Mouse (Mus musculus): ENCODE measurements around the gene Mindy4. TPM values are rescaled to one million over a fixed set of nuclear protein-coding genes. Genes with fewer than 3 reads are reported as not detected.

Gene Mindy4
- polyA plus RNA-seq, 1 experiment from 2014 or later: 11.7 TPM

GRCm38 (mm10) chr6:55350383-55350952 lies 147.3 kb downstream of the Mindy4 start:
- H3K9ac ChIP-seq: no peak overlapping the region
- no peak for ATAC-seq (ENCODE audit: low FRiP score, low read depth)
- 94% methylated on average over 6 of the region's 6 CpGs for WGBS
- H3K36me3 ChIP-seq: no peaks in the 10 kb centered on the region
- no peaks in the 10 kb centered on the region; the same call in 1 of the 2 replicates for H3K9me3 ChIP-seq
- no peak overlapping the region for H3K27ac ChIP-seq
- H3K4me3 ChIP-seq: no peak overlapping the region
- H3K4me1 ChIP-seq: no peaks in the 10 kb centered on the region
- H3K4me2 ChIP-seq (replicated peaks): no peak overlapping the region
- H3K27me3 ChIP-seq (replicated peaks): no peaks in the 10 kb centered on the region

GRCm38 (mm10) chr6:55351712-55352111 lies 148.5 kb downstream of the Mindy4 start:
- no peak overlapping the region for H3K9ac ChIP-seq
- no peaks in the 10 kb centered on the region; the same call in 1 of the 2 replicates for H3K9me3 ChIP-seq
- no peak overlapping the region for H3K4me3 ChIP-seq
- ATAC-seq (ENCODE audit: low FRiP score, low read depth): no peak
- H3K4me2 ChIP-seq (replicated peaks): no peak overlapping the region
- H3K27me3 ChIP-seq (replicated peaks): no peaks in the 10 kb centered on the region
- H3K36me3 ChIP-seq: no peaks in the 10 kb centered on the region
- no peaks in the 10 kb centered on the region for H3K4me1 ChIP-seq
- no peak overlapping the region for H3K27ac ChIP-seq
- WGBS: 75% methylated on average over 7 of the region's 7 CpGs

GRCm38 (mm10) chr6:55353711-55354445 lies 150.7 kb downstream of the Mindy4 start:
- Histone ChIP-seq H3K36me3 (no peaks in the 10 kb centered on the region), H3K4me2 (replicated peaks) (no peak overlapping the region), H3K27me3 (replicated peaks) (no peaks in the 10 kb centered on the region), H3K4me3 (no peak overlapping the region), H3K27ac (no peak overlapping the region), H3K9ac (no peak overlapping the region), H3K4me1 (no peaks in the 10 kb centered on the region), H3K9me3 (no peaks in the 10 kb centered on the region; the same call in 1 of the 2 replicates)
- no peak for ATAC-seq (ENCODE audit: low FRiP score, low read depth)
- 81% methylated on average over 12 of the region's 12 CpGs for WGBS

- WGBS: 73% methylated on average over 4 of the region's 4 CpGs
- no peaks in the 10 kb centered on the region for H3K36me3 ChIP-seq
- no peaks in the 10 kb centered on the region for H3K4me1 ChIP-seq
- no peak for ATAC-seq (ENCODE audit: low FRiP score, low read depth)
- H3K9me3 ChIP-seq: no peaks in the 10 kb centered on the region; the same call in 1 of the 2 replicates
- no peaks in the 10 kb centered on the region for H3K27me3 ChIP-seq (replicated peaks)
- H3K4me3 ChIP-seq: no peak overlapping the region
- no peak overlapping the region for H3K9ac ChIP-seq
- H3K4me2 ChIP-seq (replicated peaks): no peak overlapping the region
- no peak overlapping the region for H3K27ac ChIP-seq
Measured at GRCm38 (mm10) chr6:55354456-55355117, 151.4 kb downstream of the Mindy4 start.

- H3K27ac ChIP-seq: no peak overlapping the region
- no peaks in the 10 kb centered on the region for H3K9me3 ChIP-seq
- H3K27me3 ChIP-seq (replicated peaks): no peaks in the 10 kb centered on the region
- no peak overlapping the region for H3K4me3 ChIP-seq
- WGBS: 88% methylated on average over 7 of the region's 7 CpGs
- ATAC-seq (ENCODE audit: low FRiP score, low read depth): no peak
- H3K4me1 ChIP-seq: no peaks in the 10 kb centered on the region
- H3K9ac ChIP-seq: no peak overlapping the region
- H3K36me3 ChIP-seq: no peaks in the 10 kb centered on the region
- no peak overlapping the region for H3K4me2 ChIP-seq (replicated peaks)
Measured at GRCm38 (mm10) chr6:55355575-55355974, 152.4 kb downstream of the Mindy4 start.

GRCm38 (mm10) chr6:55356017-55356703 lies 153.0 kb downstream of the Mindy4 start:
- Histone ChIP-seq H3K27ac (no peak overlapping the region), H3K27me3 (replicated peaks) (no peaks in the 10 kb centered on the region), H3K9me3 (no peaks in the 10 kb centered on the region), H3K36me3 (no peaks in the 10 kb centered on the region), H3K4me3 (no peak overlapping the region), H3K9ac (no peak overlapping the region), H3K4me2 (replicated peaks) (no peak overlapping the region), H3K4me1 (no peaks in the 10 kb centered on the region)
- no peak for ATAC-seq (ENCODE audit: low FRiP score, low read depth)
- WGBS: 67% methylated on average over 5 of the region's 5 CpGs

GRCm38 (mm10) chr6:55356976-55357635 lies 153.9 kb downstream of the Mindy4 start:
- Histone ChIP-seq H3K27ac (no peak overlapping the region), H3K4me3 (no peak overlapping the region), H3K36me3 (no peaks in the 10 kb centered on the region), H3K9me3 (no peaks in the 10 kb centered on the region), H3K4me2 (replicated peaks) (no peak overlapping the region), H3K9ac (no peak overlapping the region), H3K4me1 (no peaks in the 10 kb centered on the region), H3K27me3 (replicated peaks) (no peaks in the 10 kb centered on the region)
- WGBS: 71% methylated on average over 5 of the region's 5 CpGs
- ATAC-seq (ENCODE audit: low FRiP score, low read depth): no peak

- Histone ChIP-seq H3K27ac (no peak overlapping the region), H3K4me3 (no peak overlapping the region), H3K4me1 (no peaks in the 10 kb centered on the region), H3K9me3 (no peaks in the 10 kb centered on the region), H3K4me2 (replicated peaks) (no peak overlapping the region), H3K27me3 (replicated peaks) (no peaks in the 10 kb centered on the region), H3K9ac (no peak overlapping the region), H3K36me3 (no peaks in the 10 kb centered on the region)
- WGBS: 52% methylated on average over 6 of the region's 6 CpGs
- 0 out of 2 replicates have a peak, but pooled peaks have one; percentile 43 for ATAC-seq (ENCODE audit: low FRiP score, low read depth)
Measured at GRCm38 (mm10) chr6:55357636-55358031, 154.5 kb downstream of the Mindy4 start.

- Histone ChIP-seq H3K9me3 (no peaks in the 10 kb centered on the region), H3K27ac (no peak overlapping the region), H3K4me3 (no peak overlapping the region), H3K4me1 (no peaks in the 10 kb centered on the region), H3K36me3 (no peaks in the 10 kb centered on the region), H3K9ac (no peak overlapping the region), H3K4me2 (replicated peaks) (no peak overlapping the region), H3K27me3 (replicated peaks) (no peaks in the 10 kb centered on the region)
- WGBS: 35% methylated on average over 2 of the region's 2 CpGs
- ATAC-seq (ENCODE audit: low FRiP score, low read depth): 0 out of 2 replicates have a peak, but pooled peaks have one; percentile 17
Measured at GRCm38 (mm10) chr6:55358731-55359143, 155.6 kb downstream of the Mindy4 start.

- no peak overlapping the region for H3K27ac ChIP-seq
- no peaks in the 10 kb centered on the region for H3K27me3 ChIP-seq (replicated peaks)
- no peaks in the 10 kb centered on the region for H3K36me3 ChIP-seq
- no peaks in the 10 kb centered on the region for H3K4me1 ChIP-seq
- H3K4me3 ChIP-seq: no peak overlapping the region
- no peak overlapping the region for H3K4me2 ChIP-seq (replicated peaks)
- no peak overlapping the region for H3K9ac ChIP-seq
- H3K9me3 ChIP-seq: no peaks in the 10 kb centered on the region
- ATAC-seq (ENCODE audit: low FRiP score, low read depth): no peak
- 79% methylated on average over 1 of the region's 1 CpGs for WGBS
Measured at GRCm38 (mm10) chr6:55362663-55363062, 159.5 kb downstream of the Mindy4 start.

GRCm38 (mm10) chr6:55367126-55367525 lies 163.9 kb downstream of the Mindy4 start:
- Histone ChIP-seq H3K27me3 (replicated peaks) (no peaks in the 10 kb centered on the region), H3K4me2 (replicated peaks) (no peak overlapping the region), H3K36me3 (no peaks in the 10 kb centered on the region), H3K27ac (no peak overlapping the region), H3K4me3 (no peak overlapping the region), H3K9me3 (no peaks in the 10 kb centered on the region), H3K9ac (no peak overlapping the region), H3K4me1 (no peaks in the 10 kb centered on the region)
- no peak for ATAC-seq (ENCODE audit: low FRiP score, low read depth)
